Mouse (Mus musculus): Measurements from ENCODE around the gene Cox10. TPM values are rescaled to one million over a fixed set of nuclear protein-coding genes. Genes with fewer than 3 reads are reported as not detected.

The Cox10 gene
- total and polyA plus RNA-seq, 3 experiments: 39.9 to 374 (median 52.2) TPM

GRCm38 (mm10) chr11:63973973-63974372, 105.3 kb downstream of the Cox10 start:
- Histone ChIP-seq H3K36me3 (ENCODE audit: control insufficient read depth in 1 of 2, insufficient read depth in 2 of 2, low read length in 2 of 2) (peaks cover 4 to 12% of the 10 kb centered on the region in 2 experiments), H3K9ac (ENCODE audit: control insufficient read depth, low read depth, low read length, poor library complexity, severe bottlenecking) (no peak overlapping the region), H3K27me3 (ENCODE audit: control insufficient read depth in 1 of 2, insufficient read depth in 2 of 2, low read length in 2 of 2) (no peaks in the 10 kb centered on the region), H3K79me2 (ENCODE audit: control insufficient read depth, insufficient read depth, low read length, poor library complexity) (no peaks in the 10 kb centered on the region), H3K4me3 (ENCODE audit: control insufficient read depth in 1 of 2, insufficient read depth in 1 of 2, low read depth in 2 of 2, low read length in 2 of 2) (no peak overlapping the region), H3K27ac (ENCODE audit: control insufficient read depth, low read depth, low read length) (no peak overlapping the region), H3K4me1 (ENCODE audit: control insufficient read depth in 1 of 2, insufficient read depth in 2 of 2, low read length in 2 of 2) (peaks cover 6 to 11% of the 10 kb centered on the region in 2 experiments), H3K9me3 (replicated peaks; ENCODE audit: insufficient read depth, low read length) (no peaks in the 10 kb centered on the region)
- TF ChIP-seq MYB (IDR thresholded peaks at IDR 0.05; ENCODE audit: low read depth, low read length) (no peak), RAD21 (IDR thresholded peaks at IDR 0.05; ENCODE audit: low read depth, low read length) (no peak), E2F4 (IDR thresholded peaks at IDR 0.05; ENCODE audit: borderline replicate concordance, low read depth, low read length) (no peak)
- no peak for DNase-seq (ENCODE audit: low read depth, low spot score)

GRCm38 (mm10) chr11:63971462-63971861, 107.8 kb downstream of the Cox10 start:
- H3K27me3 ChIP-seq (ENCODE audit: control insufficient read depth in 1 of 2, insufficient read depth in 2 of 2, low read length in 2 of 2): no peaks in the 10 kb centered on the region
- no peaks in the 10 kb centered on the region for H3K9me3 ChIP-seq (replicated peaks; ENCODE audit: insufficient read depth, low read length)
- H3K36me3 ChIP-seq (ENCODE audit: control insufficient read depth in 1 of 2, insufficient read depth in 2 of 2, low read length in 2 of 2): peaks cover 4 to 24% of the 10 kb centered on the region in 2 experiments
- H3K9ac ChIP-seq (ENCODE audit: control insufficient read depth, low read depth, low read length, poor library complexity, severe bottlenecking): no peak overlapping the region
- no peak overlapping the region for H3K4me3 ChIP-seq (ENCODE audit: control insufficient read depth in 1 of 2, insufficient read depth in 1 of 2, low read depth in 2 of 2, low read length in 2 of 2)
- H3K4me1 ChIP-seq (ENCODE audit: control insufficient read depth in 1 of 2, insufficient read depth in 2 of 2, low read length in 2 of 2): peaks cover 21 to 24% of the 10 kb centered on the region in 2 experiments
- no peak for TF ChIP-seq MYB (IDR thresholded peaks at IDR 0.05; ENCODE audit: low read depth, low read length)
- TF ChIP-seq ZKSCAN1 (IDR thresholded peaks at IDR 0.05; ENCODE audit: low read depth, low read length): no peak
- no peak for TF ChIP-seq POLR2A (IDR thresholded peaks at IDR 0.05; ENCODE audit: control insufficient read depth in 1 of 2, insufficient read depth in 1 of 2, low read depth in 1 of 2, low read length in 2 of 2, poor library complexity in 1 of 2)
- TF ChIP-seq BHLHE40 (IDR thresholded peaks at IDR 0.05; ENCODE audit: borderline replicate concordance, low read depth, low read length): no peak
- TF ChIP-seq ETS1 (IDR thresholded peaks at IDR 0.05; ENCODE audit: low read depth, low read length): no peak
- TF ChIP-seq ELF1 (IDR thresholded peaks at IDR 0.05; ENCODE audit: low read depth, low read length): no peak
- no peak for TF ChIP-seq ZMIZ1 (IDR thresholded peaks at IDR 0.05; ENCODE audit: low read depth, low read length)
- TF ChIP-seq SIN3A (IDR thresholded peaks at IDR 0.05; ENCODE audit: low read length): no peak
- no peak for TF ChIP-seq KAT2A (conservative IDR thresholded peaks at IDR 0.05; ENCODE audit: low read depth, low read length)
- no peak for TF ChIP-seq E2F4 (IDR thresholded peaks at IDR 0.05; ENCODE audit: borderline replicate concordance, low read depth, low read length)
- no peak for TF ChIP-seq USF2 (IDR thresholded peaks at IDR 0.05; ENCODE audit: borderline replicate concordance in 1 of 2, insufficient read depth in 1 of 2, low read depth in 1 of 2, low read length in 2 of 2)
- no peak for TF ChIP-seq POLR2AphosphoS2 (IDR thresholded peaks at IDR 0.05; ENCODE audit: low read length)
- no peak for TF ChIP-seq TCF12 (IDR thresholded peaks at IDR 0.05; ENCODE audit: low read depth, low read length)
- no peak for TF ChIP-seq TBP (IDR thresholded peaks at IDR 0.05; ENCODE audit: low read depth, low read length)
- no peak for TF ChIP-seq SMC3 (IDR thresholded peaks at IDR 0.05; ENCODE audit: low read depth, low read length)
- no peak for TF ChIP-seq EP300 (IDR thresholded peaks at IDR 0.05; ENCODE audit: low read depth in 1 of 2, low read length in 2 of 2)
- no peaks in the 10 kb centered on the region for H3K79me2 ChIP-seq (ENCODE audit: control insufficient read depth, insufficient read depth, low read length, poor library complexity)
- no peak for DNase-seq (ENCODE audit: low read depth, low spot score)
- H3K27ac ChIP-seq (ENCODE audit: control insufficient read depth, low read depth, low read length): no peak overlapping the region
